Mouse (Mus musculus) liver, postnatal 0 days (tissue): ENCODE measurements around the gene Palmd.

Source experiments
- CTCF ChIP-seq: sonication (generic); IDR thresholded peaks from 2 replicates; pipeline ENCODE4 v1.5.1; 2016; ENCODE audit warnings: antibody characterized with exemption, low read depth
- EP300 ChIP-seq: IDR thresholded peaks from 2 replicates; pipeline ENCODE4 v1.6.1; 2016; ENCODE audit warnings: antibody characterized with exemption, low read depth, mild to moderate bottlenecking

GRCm38 (mm10) chr3:116981811-116982575 lies 13.2 kb upstream of the Palmd start:
- TF ChIP-seq CTCF = no peak
- TF ChIP-seq EP300 = no peak
